Mouse (Mus musculus) cerebellum, adult 9-10 months (tissue): ENCODE measurements around the gene Herc1.

Source experiments
- DNase-seq: peaks from one replicate; pipeline ENCODE4 v3.0.0; 2022

The Herc1 gene

DNA sequence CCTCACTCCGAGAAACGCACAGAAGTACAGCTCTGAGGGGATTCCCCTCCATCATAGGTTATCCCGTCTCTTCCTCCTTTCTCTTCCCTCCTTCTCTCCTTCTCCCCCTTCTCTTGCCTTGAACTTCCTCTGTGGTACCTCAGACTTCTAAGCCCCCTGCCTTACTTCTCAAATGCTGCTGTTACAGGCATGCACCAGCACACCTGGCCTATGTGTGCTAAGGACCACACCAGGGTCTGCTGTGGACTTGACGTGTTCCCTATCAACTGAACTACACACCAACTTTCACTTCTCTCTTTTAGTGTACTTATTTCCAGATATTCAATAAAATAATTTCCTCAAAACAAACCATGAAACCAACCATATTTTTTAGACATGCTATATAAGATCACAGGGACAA lies 192.5 kb downstream of the Herc1 start:
- DNase-seq = no peak
